Mouse (Mus musculus) CH12.LX (cell line): Measurements from ENCODE around the gene Slc6a5.

Experiments used
- CHD1 ChIP-seq: IDR thresholded peaks from 2 replicates; pipeline ENCODE4 v1.6.1; 2012; ENCODE audit warnings: low read depth, low read length, improper control_type of control experiment, inconsistent platforms
- CHD2 ChIP-seq: IDR thresholded peaks from 2 replicates; pipeline ENCODE4 v1.6.1; 2011; ENCODE audit warnings: low read length, improper control_type of control experiment
- CTCF ChIP-seq, 2 experiments: IDR thresholded peaks in 1 of 2; conservative IDR thresholded peaks in 1 of 2; 2 replicates each; pipeline ENCODE4 v1.5.1; 2011 to 2012; ENCODE audit warnings: low read depth in 2 of 2, low read length in 2 of 2, improper control_type of control experiment in 1 of 2, inconsistent platforms in 1 of 2, mild to moderate bottlenecking in 1 of 2, moderate library complexity in 1 of 2
- ELF1 ChIP-seq: IDR thresholded peaks from 2 replicates; pipeline ENCODE4 v1.6.1; 2014; ENCODE audit warnings: low read depth, mild to moderate bottlenecking, inconsistent platforms, low read length, improper control_type of control experiment
- HCFC1 ChIP-seq: IDR thresholded peaks from 2 replicates; pipeline ENCODE4 v1.6.1; 2012; ENCODE audit warnings: low read depth, mild to moderate bottlenecking, inconsistent platforms, low read length, improper control_type of control experiment
- JUND ChIP-seq: conservative IDR thresholded peaks from 2 replicates; pipeline ENCODE4 v1.6.1; 2011; ENCODE audit warnings: low read depth, low read length, improper control_type of control experiment
- MAFK ChIP-seq: IDR thresholded peaks from 2 replicates; pipeline ENCODE4 v1.6.1; 2011; ENCODE audit warnings: low read length, improper control_type of control experiment; ENCODE audit not compliant: insufficient replicate concordance
- MAZ ChIP-seq: IDR thresholded peaks from 2 replicates; pipeline ENCODE4 v1.6.1; 2012; ENCODE audit warnings: low read depth, mild to moderate bottlenecking, inconsistent platforms, low read length, improper control_type of control experiment, moderate library complexity
- NELFE ChIP-seq: IDR thresholded peaks from 2 replicates; pipeline ENCODE4 v1.6.1; 2011; ENCODE audit warnings: low read depth, low read length, improper control_type of control experiment
- POLR2A ChIP-seq: IDR thresholded peaks from 2 replicates; pipeline ENCODE4 v1.6.1; 2011; ENCODE audit warnings: low read depth, mild to moderate bottlenecking, improper control_type of control experiment, low read length
- SIN3A ChIP-seq: IDR thresholded peaks from 2 replicates; pipeline ENCODE4 v1.6.1; 2012; ENCODE audit warnings: low read length, improper control_type of control experiment, inconsistent platforms
- TCF12 ChIP-seq: IDR thresholded peaks from 2 replicates; pipeline ENCODE4 v1.6.1; 2014; ENCODE audit warnings: low read depth, mild to moderate bottlenecking, inconsistent platforms, low read length, improper control_type of control experiment
- ZKSCAN1 ChIP-seq: IDR thresholded peaks from 2 replicates; pipeline ENCODE4 v1.6.1; 2012; ENCODE audit warnings: low read depth, inconsistent platforms, low read length, improper control_type of control experiment, borderline replicate concordance

DNA sequence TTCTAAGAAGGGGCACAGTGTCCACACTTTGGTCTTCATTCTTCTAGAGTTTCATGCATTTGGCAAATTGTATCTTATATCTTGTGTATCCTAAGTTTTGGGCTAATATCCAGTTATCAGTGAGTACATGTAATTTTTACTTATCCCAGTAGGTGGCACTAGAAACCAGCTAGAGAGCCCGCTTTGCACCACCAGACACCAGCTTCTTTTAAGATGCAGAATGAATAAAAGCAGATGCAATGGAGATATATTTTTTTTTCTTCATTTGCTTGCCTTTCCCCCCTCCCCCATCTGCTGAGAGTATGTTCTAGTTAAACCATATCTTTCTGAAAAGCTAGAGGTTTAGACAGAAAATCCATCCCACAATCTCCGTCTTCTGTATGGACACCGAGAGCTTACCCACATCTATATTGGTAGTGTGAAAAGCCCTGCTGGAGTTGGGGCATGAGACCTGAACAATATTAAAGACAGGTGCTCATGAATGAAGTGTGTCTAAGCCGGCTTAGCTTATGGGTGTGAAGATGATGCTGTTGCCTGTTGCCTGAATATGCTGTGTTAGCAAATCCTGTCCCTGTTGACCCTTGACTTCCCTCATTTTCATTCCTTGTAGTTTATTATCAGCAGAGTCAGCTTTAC, 43.7 kb downstream of the Slc6a5 start:
- TF ChIP-seq MAZ (no peak), CHD2 (no peak), SIN3A (no peak), POLR2A (no peak), CTCF (conservative IDR thresholded peaks at IDR 0.05 in 1 of 2, IDR thresholded peaks at IDR 0.05 in 1 of 2; ENCODE audit: low read depth in 2 of 2, low read length in 2 of 2) (peak; percentile 21 to 67; a peak in 2 of 4 replicates), TCF12 (no peak), ELF1 (no peak), NELFE (no peak), ZKSCAN1 (no peak), HCFC1 (no peak), JUND (no peak), CHD1 (no peak), MAFK (0 out of 2 replicates have a peak, but pooled peaks have one; percentile 15)
